Mouse (Mus musculus) frontal cortex, postnatal 25 days (tissue): ENCODE data around the gene Emc10.

Source experiments
- DNase-seq, 2 experiments: peaks; one replicate each; pipeline ENCODE4 v3.0.0; 2022; ENCODE audit warnings: low spot score in 2 of 2

The Emc10 gene

DNA sequence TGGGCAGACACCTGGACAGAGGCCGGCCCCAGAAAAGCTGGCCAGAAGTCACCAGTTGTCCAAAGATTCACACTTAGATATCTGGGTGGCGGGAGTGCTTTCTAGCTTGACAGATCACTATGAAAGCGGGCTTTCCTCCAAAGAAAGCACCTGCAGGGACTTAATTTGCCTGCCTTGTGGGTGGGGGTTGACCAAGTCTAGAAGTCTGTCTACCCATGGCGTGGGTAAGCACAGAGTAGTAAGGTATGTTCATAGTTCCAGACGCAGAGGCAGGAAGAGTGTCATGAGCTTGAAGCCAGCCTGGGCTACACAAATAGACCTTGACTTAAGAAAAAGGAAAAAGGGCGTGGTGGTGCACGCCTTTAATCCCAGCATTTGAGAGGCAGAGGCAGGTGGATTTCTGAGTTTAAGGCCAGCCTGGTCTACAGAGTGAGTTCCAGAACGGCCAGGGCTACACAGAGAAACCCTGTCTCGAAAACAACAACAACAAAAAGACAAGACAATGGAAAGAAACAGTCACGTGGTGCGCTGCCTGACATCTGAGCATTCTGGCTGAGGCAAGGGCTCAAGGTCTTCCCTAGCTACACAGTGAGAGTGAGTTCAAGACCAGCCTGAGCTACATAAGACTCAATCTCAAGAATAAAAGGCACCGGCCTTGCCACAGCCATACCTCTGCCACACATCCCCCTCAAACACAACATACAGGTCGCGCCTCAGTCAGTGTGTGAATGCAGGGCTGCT is 30.3 kb upstream of the Emc10 start:
- DNase-seq, result no peak

DNA sequence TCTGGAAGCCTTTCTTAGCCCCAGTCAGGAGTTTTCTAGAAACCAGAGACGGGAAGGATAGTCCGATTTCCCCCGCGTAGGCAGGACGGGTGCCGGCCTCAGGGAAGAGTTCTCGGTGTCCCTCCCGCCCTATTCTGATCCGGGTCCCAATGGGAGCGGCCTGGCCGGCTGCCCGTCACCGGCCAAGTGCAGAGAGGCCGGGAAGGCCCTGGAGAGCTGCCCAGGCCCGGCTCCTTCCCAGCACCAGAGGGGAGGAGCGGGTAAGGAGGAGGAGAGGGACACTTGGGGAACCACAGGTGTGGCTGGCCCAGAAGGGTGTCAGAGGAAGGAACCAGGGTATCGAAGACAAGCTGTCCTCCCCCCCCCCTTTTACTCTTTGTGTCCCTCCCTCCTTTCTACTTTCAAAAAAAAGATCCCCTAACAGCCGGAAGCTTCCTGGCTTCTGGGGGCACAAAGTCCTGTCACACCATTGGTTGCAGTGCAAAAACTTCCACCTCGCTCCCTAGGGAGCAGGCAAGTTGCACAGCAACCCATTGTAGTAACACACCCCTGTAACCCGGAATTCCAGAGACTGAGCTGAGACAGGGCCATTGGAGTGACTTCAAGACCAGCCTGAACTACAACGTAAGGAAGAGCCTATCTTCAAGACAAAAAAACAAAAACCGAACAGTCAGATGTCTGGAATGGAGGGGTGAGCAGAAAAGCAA is 28.9 kb upstream of the Emc10 start:
- no peak for DNase-seq

GRCm38 (mm10) chr7:44524502-44524901 is 28.2 kb upstream of the Emc10 start, which contains the start of gene Mybpc2:
Mybpc2 (minus strand) TSS chr7:44524656.
- DNase-seq, result no peak

DNA sequence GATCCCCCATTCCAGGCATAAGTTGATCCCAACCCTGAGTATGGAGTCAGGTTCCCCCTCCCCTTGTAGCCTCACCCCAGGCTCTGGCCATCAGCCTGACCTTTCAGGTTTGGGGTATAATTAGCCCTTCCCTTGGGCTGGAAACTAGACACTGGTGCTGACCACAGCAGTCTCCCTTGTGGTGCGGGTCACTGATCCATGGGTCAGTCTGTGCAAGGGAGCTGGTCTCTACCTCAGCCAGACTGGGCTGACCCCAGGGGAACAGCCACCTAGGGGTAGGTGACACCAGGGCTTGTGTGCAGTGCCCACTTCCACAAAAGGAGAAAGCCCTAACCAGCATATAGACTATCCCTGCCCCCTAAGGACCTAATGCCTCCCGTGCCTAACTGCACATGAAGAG is 26.7 kb upstream of the Emc10 start:
- DNase-seq, result no peak

DNA sequence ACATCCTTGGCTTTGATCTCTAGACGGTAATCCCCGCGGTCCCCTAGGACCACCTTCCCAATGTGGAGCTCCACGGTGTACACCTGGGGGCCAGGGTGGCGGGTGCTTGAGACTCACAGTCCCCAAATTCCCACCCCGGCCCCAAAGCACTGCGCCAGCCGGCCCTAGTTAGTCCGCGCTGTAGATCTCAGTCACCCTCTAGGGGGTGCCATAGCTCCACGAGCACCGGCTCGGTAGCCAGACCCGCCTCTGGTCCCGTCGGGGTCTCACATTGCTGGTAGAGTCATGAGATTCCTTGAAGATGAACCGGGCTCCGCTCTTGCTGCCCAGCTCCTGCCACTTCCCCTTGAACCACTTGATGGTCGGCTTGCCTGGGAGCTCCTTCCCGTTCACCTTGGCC is 25.4 kb upstream of the Emc10 start:
- DNase-seq, result no peak

- DNase-seq, result no peak
Measured at GRCm38 (mm10) chr7:44520990-44521389, 24.7 kb upstream of the Emc10 start.

GRCm38 (mm10) chr7:44519240-44519913 is 23.0 kb upstream of the Emc10 start:
- no peak for DNase-seq

GRCm38 (mm10) chr7:44507491-44507890 is 11.2 kb upstream of the Emc10 start:
- no peak for DNase-seq

DNA sequence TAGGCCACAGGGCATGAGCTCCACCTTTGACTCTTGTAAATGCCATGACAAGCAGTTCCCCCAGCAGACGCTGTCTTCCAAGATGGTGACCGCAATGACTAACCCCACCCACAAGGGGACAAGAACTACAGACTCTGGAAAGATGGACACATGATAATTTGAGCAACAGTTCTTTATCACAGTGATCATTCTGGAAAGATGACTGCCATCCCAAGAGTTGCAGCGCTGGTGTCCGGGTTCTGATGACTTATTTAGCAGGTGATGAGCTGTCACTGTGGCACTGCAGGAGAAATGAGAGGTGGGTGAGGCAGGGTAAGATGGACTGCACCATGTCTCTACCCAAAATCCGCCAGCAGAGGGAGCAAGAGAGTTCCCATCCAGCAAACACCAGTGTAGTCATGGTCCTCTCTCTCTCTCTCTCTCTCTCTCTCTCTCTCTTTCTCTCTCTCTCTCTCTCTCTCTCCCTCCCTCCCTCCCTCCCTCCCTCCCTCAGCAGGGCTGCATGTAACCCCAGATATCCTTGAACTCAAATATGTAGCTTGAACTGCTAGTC is 5.3 kb upstream of the Emc10 start:
- peak; percentile 59 to 73 for DNase-seq

DNA sequence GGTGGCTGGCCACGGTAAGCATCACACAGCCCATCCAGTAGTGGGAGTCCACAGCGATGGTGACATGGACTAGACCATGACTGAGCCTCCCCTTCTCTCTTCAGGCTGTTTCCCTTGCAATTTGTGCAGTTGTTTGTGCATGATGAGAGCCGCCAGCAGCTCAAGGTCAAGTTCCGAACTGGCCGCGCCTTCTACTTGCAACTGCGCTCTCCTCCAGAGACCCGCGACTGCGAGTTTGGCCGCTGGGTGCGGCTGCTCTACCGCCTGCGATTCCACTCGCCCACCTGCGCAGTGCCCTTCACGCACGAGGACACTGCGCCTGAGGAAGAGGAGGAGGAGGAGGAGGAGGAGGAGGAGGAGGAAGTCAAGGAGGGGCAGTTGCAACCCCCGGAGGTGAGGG is 3.7 kb upstream of the Emc10 start:
- no peak for DNase-seq

- DNase-seq, result no peak
Measured at GRCm38 (mm10) chr7:44498922-44499321, 2.6 kb upstream of the Emc10 start.

GRCm38 (mm10) chr7:44497361-44498055 is 1.2 kb upstream of the Emc10 start:
- DNase-seq, result no peak

DNA sequence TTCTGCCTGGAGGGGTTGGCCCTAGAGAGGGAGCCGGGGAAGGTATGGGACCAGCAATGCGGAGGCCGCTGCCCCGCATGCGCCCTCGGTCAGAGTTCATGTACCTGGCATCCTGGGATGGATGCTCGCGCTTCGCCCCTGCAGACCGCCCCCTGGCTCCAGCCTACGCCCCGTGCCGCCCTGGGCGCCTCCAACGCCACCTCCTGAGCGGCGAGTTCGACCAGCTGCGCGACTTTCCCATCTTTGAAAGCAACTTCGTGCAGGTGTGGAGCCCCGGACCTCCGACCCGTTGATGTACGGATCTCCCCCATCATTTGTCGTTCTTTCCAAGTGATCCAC is 411 bp upstream of the Emc10 start:
- no peak for DNase-seq

DNA sequence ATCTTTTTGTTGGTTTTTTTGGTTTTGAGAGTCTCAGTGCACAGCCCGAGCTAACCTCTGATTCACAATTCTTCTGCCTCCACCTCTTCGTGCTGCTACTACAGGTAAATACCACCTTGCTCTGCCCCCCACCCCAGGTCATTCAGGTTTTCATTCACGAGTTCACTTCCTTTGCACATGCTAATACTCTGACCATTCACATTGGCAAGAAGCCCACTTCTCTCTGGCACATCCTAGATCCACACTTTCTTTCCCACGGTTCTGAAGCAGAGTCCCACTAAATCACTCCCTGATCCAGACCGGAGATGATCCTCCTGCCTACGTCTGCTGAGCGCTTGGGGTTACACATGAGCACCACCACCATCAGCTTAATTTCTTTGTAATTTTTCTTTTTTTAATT is 1.2 kb downstream of the Emc10 start:
- no peak for DNase-seq

DNA sequence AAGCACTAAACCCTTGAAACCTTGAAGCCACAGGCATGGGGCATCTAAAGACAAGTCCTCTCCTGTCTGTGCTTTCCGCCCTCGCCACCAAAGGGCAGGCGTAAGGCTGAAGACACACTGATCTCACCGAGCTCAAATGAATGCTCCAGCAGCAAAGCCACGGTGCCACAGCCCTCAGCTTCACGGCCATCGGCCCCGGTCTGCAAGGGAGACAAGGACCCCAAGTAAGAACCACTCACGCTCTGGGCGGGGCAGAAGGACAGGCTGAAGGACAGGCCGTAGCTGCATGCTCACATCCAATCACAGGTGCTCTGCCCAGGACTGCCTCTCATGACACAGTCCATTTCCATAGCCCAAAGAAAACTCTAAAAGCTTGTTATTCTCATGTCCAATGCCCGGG is 1.6 kb downstream of the Emc10 start:
- no peak for DNase-seq

DNA sequence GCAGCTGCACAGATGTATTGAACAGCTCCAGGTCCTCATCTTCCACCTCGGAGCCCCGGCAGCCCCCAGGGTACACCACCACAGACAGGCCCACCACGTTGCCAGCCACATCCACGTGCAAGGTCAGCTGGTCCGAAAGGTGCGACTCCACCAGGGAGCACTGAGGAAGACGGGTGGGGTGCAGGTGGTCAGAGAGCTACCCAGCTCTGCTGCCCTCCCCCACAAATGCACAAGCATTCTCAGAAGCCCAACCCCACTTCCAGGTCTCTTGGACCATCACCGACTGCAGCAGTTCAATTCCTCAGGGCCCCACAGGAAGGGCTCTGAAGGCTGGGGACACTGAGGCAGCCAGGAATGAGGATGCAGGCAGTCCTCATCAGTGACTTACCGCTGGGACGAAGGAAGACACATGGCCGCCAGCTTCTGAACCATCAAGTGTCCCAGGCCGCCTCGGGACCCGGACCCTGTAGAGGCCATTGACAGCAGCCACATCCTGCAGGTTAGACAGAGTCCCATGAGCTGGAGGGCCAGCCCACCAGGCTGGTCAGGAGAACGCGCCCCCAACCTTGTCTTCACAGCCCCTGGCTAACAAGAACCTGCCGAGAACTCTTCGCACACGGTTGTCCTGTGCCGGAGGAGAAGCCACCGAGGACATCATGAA is 4.0 kb downstream of the Emc10 start:
- DNase-seq, result no peak

DNA sequence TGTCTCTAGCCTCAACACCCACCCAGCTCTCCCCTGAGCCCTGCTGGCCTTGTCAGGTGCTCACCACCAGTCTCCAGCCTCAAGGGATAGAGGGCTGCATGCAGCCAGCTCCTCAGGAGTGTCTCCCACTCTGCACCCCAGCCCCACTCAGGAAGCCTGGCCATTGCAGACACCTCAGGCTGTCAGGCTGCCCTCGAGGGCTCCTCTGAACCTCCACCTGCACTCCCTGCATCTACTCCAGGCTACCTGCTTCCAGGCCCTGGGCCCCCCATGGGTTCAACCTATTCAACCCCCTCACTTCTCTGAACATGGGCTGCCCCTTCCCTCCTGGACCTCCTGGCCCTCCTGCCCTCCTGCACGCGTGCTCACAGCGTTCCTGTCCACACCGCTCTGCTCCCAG is 4.9 kb downstream of the Emc10 start:
- DNase-seq, result no peak

DNA sequence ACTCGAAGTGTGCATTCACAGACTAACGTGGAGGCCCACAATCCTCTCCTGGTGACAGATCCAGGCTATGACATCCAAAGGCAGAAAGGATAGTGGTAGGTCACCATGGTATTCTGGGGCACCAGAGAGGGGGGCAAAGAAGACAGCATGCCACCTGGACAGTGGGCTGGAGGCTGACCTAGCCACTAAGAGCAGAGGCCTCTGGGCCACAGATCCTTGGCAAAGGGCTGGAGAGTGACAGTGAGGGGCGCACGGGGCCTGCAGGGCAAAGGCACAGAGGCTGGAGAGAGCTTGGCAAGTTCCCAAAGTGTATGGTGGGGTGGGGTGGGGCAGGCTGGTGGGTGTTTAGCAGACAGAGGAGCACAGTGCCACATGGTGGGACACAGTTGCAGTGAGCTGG is 6.0 kb downstream of the Emc10 start:
- DNase-seq, result no peak

DNA sequence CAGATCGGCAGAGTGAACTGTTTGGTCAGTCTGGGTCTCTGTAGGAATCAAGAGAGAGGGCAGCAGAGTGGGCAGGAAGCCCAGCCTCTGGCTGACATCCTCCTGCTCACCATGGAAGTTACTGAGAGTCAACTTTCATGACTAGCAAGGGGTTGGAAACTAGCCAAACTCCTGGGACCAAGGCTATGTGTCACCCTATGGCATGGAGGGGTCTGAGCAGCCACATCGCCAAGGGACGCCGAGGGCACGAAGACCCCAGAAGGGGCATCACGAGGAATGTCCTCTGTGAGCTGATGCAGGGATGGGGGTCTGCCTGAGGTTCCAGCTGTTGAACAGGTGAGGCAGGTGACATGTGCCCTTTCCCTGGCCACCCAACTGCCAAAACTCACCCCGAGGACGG is 7.8 kb downstream of the Emc10 start:
- no peak for DNase-seq

DNA sequence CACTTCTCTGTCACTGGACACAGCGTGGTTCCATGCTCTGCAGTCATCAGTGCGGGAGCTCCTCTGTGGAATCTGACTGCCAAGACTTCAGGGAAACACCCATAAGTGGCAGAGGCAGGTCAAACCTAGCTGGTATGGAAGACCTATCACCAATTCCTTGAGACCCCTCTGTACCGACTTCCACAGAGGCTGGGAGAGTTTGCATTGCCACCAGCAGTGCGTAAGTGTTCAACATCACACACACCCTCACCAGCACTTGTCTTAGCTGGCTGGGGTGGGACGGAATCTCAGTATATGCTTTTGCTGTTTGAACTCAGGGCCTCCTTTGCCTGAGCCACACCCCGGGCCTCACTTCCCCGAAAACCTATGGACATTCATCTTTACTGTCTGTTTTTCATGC is 8.4 kb downstream of the Emc10 start:
- DNase-seq, result no peak

GRCm38 (mm10) chr7:44486927-44487575 is 9.3 kb downstream of the Emc10 start:
- DNase-seq, result no peak
